Mouse (Mus musculus) embryonic facial prominence, embryonic 10.5 days (tissue): ENCODE results near the gene Atp1a1. TPM values are rescaled to one million over a fixed set of nuclear protein-coding genes. Genes with fewer than 3 reads are reported as not detected.
A peak's percentile ranks its signal among the peaks of the same experiment; 100 is the strongest.

Source experiments
- DNase-seq: peaks from one replicate; pipeline ENCODE4 v3.0.0-alpha.2; 2017; ENCODE audit warnings: low spot score
- H3K27ac ChIP-seq: fragments of 300-500 bp; sonication (generic); replicated peaks from 2 replicates; pipeline ENCODE4 v1.5.1; 2016; ENCODE audit warnings: mild to moderate bottlenecking
- H3K27me3 ChIP-seq: fragments of 300-500 bp; sonication (generic); replicated peaks from 2 replicates; pipeline ENCODE4 v1.6.1; 2016; ENCODE audit warnings: low read depth, mild to moderate bottlenecking; ENCODE audit not compliant: poor library complexity, severe bottlenecking
- H3K36me3 ChIP-seq: fragments of 300-500 bp; sonication (generic); replicated peaks from 2 replicates; pipeline ENCODE4 v1.6.1; 2016; ENCODE audit warnings: mild to moderate bottlenecking, moderate library complexity
- H3K4me1 ChIP-seq: fragments of 300-500 bp; sonication (generic); 2 replicates; pipeline ENCODE4 v1.6.1; 2016
- H3K4me3 ChIP-seq: fragments of 300-500 bp; sonication (generic); 2 replicates; pipeline ENCODE4 v1.5.1; 2016; ENCODE audit warnings: mild to moderate bottlenecking, moderate library complexity
- H3K9me3 ChIP-seq: fragments of 300-500 bp; sonication (generic); 2 replicates; pipeline ENCODE4 v1.6.1; 2016; ENCODE audit warnings: mild to moderate bottlenecking
- WGBS: fragments of 180-500 bp; shearing (Covaris S2); methylation state at CpG from one replicate; pipeline ENCODE4 v1.1.7; 2016; 5-methylcytosine and 5-hydroxymethylcytosine counted together
- polyA plus RNA-seq: library from polyadenylated mRNA; unstranded; fragments of >200 nt; fragmentation: Nextera tagmentation; extraction: Ambion mirVana; gene quantifications from 2 replicates; pipeline ENCODE4 v1.2.1, GENCODE M21; 2016

Gene Atp1a1
- polyA plus RNA-seq, 1 experiment from 2014 or later, result 38.4 TPM

DNA sequence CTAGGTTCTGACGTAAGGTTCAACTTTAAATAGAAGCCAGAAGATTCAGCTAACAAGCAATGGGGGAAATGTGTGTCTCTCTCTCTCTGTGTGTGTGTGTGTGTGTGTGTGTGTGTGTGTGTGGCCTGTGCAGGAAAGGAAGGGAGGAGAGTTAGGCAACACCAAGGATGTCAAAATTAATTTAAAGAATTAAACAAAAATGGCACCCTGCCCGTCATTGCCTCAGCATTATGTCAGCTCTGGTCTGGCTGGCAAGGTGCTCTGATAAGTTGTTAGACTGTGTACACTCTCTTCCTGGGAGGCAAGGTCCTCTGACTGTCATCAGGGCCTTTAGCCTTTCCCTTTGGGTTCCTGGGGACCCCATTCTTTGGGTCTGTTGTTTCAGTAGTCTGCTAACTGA lies 47.8 kb downstream of the Atp1a1 start:
- peaks cover 24% of the 10 kb centered on the region for H3K4me1 ChIP-seq
- no peaks in the 10 kb centered on the region for H3K27me3 ChIP-seq
- no peaks in the 10 kb centered on the region for H3K36me3 ChIP-seq
- no peak overlapping the region for H3K27ac ChIP-seq
- WGBS, result 88% methylated on average over 2 of the region's 2 CpGs
- H3K4me3 ChIP-seq, result no peak overlapping the region
- no peaks in the 10 kb centered on the region for H3K9me3 ChIP-seq
- DNase-seq, result no peak

DNA sequence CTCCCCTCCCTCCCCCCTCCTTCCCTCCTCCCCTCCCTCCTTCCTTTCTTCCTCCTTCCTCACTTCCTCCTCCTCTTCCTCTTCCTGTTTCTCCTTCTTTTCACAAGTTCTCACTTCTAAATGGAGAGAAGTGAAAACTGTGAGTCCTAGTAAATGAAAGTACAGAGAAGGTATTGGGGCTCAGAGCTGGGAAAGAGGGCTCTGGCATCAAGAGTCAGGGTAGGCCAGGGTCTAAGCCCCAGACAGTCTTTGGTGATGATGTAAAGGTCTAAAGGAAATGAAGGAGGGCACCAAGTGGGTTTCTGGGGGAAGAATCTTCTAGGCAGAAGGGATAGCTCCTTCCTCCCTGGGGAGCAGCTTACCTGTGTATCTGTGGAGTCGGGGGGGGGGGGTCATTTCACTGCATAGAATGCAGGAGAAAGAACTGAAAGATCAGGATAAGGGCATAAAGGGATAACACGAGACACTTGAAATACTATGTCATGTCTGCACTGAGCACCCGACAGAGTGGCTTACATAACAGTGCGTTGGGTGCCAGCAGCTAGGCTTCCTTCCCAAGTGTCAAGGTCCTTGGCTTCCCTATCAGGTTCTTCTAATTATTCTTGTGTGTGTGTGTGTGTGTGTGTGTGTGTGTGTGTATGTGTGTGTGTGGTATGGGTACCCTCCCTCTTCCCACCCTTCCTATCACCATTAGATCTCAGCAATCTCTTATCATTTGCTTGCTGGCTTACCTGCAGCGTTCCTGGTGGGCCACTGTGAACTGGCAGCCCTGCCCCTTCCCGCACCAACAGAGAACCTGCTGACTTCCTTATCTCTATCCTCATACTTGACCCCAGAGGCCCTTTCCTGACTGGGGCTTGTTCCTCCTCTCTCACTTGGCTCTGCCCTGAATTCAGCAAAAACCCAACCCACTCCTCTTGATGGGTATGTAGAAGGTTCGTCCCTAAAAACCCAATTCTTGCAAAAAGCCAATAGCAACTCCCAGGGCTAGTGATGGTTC lies 51.6 kb downstream of the Atp1a1 start:
- no peaks in the 10 kb centered on the region; the same call in 1 of the 2 replicates for H3K27me3 ChIP-seq
- no peak overlapping the region for H3K4me3 ChIP-seq
- no peak for DNase-seq
- H3K4me1 ChIP-seq, result peaks cover 28% of the 10 kb centered on the region
- H3K9me3 ChIP-seq, result no peaks in the 10 kb centered on the region
- H3K36me3 ChIP-seq, result no peaks in the 10 kb centered on the region
- WGBS, result 82% methylated on average over 7 of the region's 7 CpGs
- no peak overlapping the region for H3K27ac ChIP-seq

DNA sequence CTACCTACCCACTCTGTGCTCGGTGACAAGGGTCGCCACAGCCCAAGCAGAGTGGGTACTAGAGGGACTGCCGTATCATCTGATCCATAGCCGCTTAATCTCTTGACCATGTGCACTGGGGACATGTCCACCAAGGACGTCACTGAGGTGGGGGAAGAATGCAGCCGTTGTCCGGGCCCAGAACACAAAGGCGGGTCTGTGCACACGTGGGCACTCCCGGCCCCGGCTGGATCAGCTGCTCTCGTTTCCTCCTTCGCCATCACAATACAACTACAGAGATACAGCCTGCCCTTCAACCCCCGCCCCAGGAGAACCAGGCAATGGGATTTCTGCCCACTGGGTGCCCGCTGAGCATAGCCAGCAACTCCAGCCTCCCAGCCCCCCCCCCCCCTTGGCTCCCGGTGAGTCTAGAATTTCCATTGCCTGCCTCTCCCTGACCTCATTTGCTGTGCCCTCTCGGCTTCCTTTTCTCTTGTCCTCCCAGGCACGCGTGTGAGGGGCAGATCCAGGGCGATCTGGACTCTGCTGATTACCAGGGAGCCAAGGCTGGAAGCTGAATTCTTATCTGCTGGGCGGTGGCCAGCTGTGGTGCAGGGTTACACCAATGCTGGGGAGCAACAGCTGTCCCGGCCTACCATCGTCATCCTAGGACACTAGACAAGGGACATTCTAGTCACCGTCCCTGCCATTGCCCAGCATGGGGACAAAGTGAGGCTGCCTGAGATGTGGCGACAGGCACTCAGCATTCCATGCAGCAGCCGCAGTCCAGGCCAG lies 52.8 kb downstream of the Atp1a1 start:
- WGBS, result 53% methylated on average over 26 of the region's 26 CpGs
- peak; percentile 58 for DNase-seq
- Histone ChIP-seq H3K4me3 (peak overlapping the region; percentile 33), H3K9me3 (no peaks in the 10 kb centered on the region), H3K27me3 (no peaks in the 10 kb centered on the region; the same call in 1 of the 2 replicates), H3K4me1 (peaks cover 28% of the 10 kb centered on the region), H3K27ac (peak overlapping the region; percentile 80), H3K36me3 (no peaks in the 10 kb centered on the region)

DNA sequence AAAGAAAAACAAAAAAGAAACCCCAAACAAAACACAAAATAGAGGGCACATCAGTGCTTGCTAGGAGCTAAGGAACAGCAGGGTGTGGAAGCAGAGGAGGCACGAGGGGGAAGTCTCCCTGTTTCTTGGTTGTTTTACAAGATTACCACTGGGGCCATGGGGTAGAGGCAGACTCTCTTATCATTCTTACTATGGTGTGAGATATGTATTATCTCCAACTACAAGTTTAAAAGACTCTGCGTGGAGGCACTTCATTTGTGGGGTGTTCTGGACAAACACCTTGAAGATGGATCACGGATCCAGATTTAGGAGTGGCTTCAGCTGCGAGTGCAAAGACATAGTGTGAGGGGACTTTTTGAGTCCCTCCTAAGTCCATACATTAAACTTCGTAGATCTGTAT lies 54.7 kb downstream of the Atp1a1 start:
- Histone ChIP-seq H3K27me3 (no peaks in the 10 kb centered on the region; the same call in 1 of the 2 replicates), H3K36me3 (no peaks in the 10 kb centered on the region), H3K27ac (no peak overlapping the region), H3K4me3 (no peak overlapping the region), H3K4me1 (peaks cover 28% of the 10 kb centered on the region), H3K9me3 (no peaks in the 10 kb centered on the region)
- 89% methylated on average over 5 of the region's 5 CpGs for WGBS
- no peak for DNase-seq

DNA sequence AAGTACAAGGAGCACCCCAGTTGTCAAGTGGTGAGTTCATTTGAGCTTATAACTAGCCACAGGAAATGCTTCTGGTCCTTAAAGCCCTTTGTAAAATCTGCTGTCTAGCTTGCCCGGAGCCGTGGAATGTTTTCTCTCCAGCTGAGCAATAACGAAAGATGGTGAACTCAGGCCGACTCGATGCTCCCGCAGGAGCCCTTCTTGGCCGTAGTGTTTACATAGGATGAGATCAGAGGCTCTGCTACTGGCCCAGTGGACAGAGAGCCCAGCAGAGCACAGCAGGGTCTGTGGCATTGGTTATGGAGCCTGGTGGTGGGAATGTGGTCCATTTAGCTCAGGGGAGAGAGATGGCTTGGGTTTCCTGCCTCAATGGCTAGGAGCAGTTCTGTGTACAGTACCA lies 60.4 kb downstream of the Atp1a1 start:
- DNase-seq, result no peak
- Histone ChIP-seq H3K36me3 (no peaks in the 10 kb centered on the region), H3K4me1 (peaks cover 13% of the 10 kb centered on the region), H3K27me3 (no peaks in the 10 kb centered on the region), H3K9me3 (no peaks in the 10 kb centered on the region), H3K27ac (no peak overlapping the region; the same call in 1 of the 2 replicates), H3K4me3 (no peak overlapping the region)
- WGBS, result 40% methylated on average over 7 of the region's 7 CpGs

DNA sequence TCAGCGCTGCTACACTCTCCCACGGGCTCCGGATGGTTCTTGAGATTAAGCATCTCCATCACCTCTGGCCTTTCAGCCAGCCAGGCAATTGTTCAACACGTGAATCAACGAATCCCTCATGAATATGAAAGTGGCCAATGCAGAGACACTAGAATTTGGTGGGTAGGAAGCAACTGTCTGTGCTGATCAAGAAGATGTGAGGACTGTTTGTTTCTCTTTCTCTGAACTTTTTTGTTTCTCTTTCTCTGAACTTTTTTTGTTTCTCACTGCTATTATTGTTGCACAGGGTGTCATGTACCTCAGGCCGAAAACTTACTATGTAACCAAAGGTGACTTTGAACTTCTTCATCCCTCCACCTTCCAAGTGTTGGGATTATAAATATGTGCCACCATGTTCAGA lies 62.9 kb downstream of the Atp1a1 start:
- no peaks in the 10 kb centered on the region for H3K27me3 ChIP-seq
- DNase-seq, result no peak
- H3K9me3 ChIP-seq, result no peaks in the 10 kb centered on the region
- no peak overlapping the region for H3K27ac ChIP-seq
- peaks cover 13% of the 10 kb centered on the region for H3K4me1 ChIP-seq
- 73% methylated on average over 6 of the region's 6 CpGs for WGBS
- no peaks in the 10 kb centered on the region for H3K36me3 ChIP-seq
- H3K4me3 ChIP-seq, result no peak overlapping the region

DNA sequence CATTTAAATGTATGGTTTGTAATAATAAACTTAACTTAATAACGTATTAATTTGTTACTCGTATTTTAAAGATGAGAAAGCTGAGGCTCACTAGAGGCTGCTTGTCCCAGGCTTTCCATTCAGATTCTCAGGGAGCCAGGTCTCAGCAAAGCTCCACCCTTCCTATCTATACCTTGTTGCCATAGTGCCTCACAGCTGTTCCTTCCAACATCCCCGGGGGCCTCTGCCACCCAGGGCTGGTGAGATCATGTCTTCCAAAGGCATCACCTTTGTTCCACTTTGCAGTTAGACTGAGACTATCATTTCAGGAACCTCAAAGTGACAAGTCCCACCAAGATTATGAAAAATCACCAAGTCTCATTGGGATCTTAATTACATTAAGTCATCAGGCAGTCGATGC lies 63.9 kb downstream of the Atp1a1 start:
- 79% methylated on average over 4 of the region's 4 CpGs for WGBS
- DNase-seq, result no peak
- H3K27me3 ChIP-seq, result no peaks in the 10 kb centered on the region
- peaks cover 13% of the 10 kb centered on the region for H3K4me1 ChIP-seq
- no peaks in the 10 kb centered on the region for H3K36me3 ChIP-seq
- no peak overlapping the region for H3K27ac ChIP-seq
- no peak overlapping the region for H3K4me3 ChIP-seq
- no peaks in the 10 kb centered on the region for H3K9me3 ChIP-seq

DNA sequence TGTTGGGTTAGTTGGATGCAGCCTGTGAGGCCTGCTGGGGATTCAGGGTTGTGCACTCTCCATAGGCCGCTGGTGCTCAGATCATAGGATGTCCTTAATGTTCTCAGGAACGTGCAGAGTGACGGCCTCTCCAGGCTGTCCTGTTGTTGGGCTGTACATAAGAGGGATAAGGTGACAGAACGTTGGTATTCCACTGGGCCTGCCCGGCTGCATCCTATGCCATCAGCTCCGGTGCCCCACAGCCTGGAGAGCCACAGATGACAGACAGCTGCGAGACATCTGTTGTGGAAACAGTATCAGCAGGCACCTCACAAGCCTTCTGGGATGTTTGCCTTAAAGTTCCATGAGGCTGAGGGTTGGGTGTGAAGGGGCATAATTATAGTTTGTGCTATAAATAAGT lies 68.2 kb downstream of the Atp1a1 start:
- H3K27ac ChIP-seq, result no peak overlapping the region
- DNase-seq, result no peak
- H3K9me3 ChIP-seq, result no peaks in the 10 kb centered on the region
- no peaks in the 10 kb centered on the region for H3K36me3 ChIP-seq
- H3K4me1 ChIP-seq, result peaks cover 10% of the 10 kb centered on the region
- 85% methylated on average over 7 of the region's 7 CpGs for WGBS
- H3K27me3 ChIP-seq, result no peaks in the 10 kb centered on the region
- no peak overlapping the region for H3K4me3 ChIP-seq

DNA sequence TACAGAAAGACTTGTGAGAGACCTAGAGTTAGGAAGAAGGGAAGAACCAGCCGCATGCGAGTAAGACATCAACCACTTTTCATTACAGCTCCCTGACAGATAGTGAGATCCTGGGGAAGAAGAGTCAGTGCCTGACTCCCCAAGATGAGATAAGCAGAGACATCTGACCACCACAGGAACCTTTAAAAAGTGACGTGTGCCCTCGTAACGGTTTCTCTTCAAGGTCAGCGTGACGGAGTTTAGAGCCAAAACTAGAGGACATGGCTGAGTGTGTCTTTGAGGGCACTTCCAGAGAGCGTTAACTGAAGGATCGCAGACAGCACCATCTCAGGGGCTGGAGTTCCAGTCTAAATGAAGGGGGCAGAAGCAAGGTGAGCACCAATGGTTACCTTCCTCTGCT lies 70.2 kb downstream of the Atp1a1 start:
- no peak for DNase-seq
- H3K27me3 ChIP-seq, result no peaks in the 10 kb centered on the region
- WGBS, result 93% methylated on average over 9 of the region's 9 CpGs
- no peaks in the 10 kb centered on the region for H3K9me3 ChIP-seq
- H3K4me3 ChIP-seq, result no peak overlapping the region
- H3K4me1 ChIP-seq, result peaks cover 27% of the 10 kb centered on the region
- no peaks in the 10 kb centered on the region for H3K36me3 ChIP-seq
- no peak overlapping the region for H3K27ac ChIP-seq

DNA sequence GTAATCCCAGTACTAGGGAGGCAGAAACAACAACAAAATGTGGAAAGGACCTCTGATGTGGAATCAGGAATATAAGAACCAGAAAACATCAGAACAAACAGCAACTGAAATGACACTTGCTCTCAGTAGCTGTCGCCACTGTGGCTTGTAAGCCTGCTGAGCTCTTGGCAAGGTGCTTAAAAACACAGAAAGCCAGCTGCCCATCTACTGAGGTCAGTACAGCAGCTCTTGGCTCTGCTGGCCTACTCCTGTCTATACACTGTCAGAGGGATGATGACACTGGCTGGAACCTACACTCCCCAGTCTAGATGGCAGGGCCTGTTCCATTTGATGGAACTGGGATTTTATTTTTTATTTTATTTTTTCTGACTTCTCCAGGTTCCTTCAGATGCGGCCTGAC lies 71.1 kb downstream of the Atp1a1 start:
- Histone ChIP-seq H3K9me3 (no peaks in the 10 kb centered on the region), H3K27ac (no peak overlapping the region), H3K36me3 (no peaks in the 10 kb centered on the region), H3K4me3 (no peak overlapping the region), H3K27me3 (0 out of 2 replicates have a peak, but pooled peaks cover under 1% of the 10 kb centered on the region), H3K4me1 (peaks cover 36% of the 10 kb centered on the region)
- no peak for DNase-seq
- WGBS, result 88% methylated on average over 2 of the region's 2 CpGs

DNA sequence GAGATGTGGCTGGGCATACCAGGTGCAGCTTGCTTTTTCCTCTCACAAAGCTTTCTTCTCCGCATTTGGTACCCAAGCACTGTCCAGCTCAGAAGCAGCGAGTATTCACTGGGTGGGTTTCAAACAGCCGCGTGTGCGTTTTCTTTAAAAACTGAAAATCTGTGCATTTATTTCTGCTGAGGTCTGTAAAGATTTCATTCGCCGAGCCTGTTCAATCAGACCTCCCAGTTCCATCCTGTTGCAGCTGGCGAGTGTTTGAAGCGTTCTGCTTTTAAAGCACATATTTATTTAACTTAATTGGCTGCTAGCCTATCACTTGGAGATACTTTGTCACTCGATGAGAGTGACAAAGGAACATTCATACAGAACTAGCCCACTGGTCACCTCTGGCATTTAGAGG lies 73.6 kb downstream of the Atp1a1 start:
- DNase-seq, result no peak
- WGBS, result 74% methylated on average over 10 of the region's 10 CpGs
- Histone ChIP-seq H3K4me1 (peaks cover 41% of the 10 kb centered on the region), H3K27me3 (0 out of 2 replicates have a peak, but pooled peaks cover 3% of the 10 kb centered on the region), H3K9me3 (no peaks in the 10 kb centered on the region), H3K27ac (no peak overlapping the region), H3K36me3 (no peaks in the 10 kb centered on the region), H3K4me3 (no peak overlapping the region)

DNA sequence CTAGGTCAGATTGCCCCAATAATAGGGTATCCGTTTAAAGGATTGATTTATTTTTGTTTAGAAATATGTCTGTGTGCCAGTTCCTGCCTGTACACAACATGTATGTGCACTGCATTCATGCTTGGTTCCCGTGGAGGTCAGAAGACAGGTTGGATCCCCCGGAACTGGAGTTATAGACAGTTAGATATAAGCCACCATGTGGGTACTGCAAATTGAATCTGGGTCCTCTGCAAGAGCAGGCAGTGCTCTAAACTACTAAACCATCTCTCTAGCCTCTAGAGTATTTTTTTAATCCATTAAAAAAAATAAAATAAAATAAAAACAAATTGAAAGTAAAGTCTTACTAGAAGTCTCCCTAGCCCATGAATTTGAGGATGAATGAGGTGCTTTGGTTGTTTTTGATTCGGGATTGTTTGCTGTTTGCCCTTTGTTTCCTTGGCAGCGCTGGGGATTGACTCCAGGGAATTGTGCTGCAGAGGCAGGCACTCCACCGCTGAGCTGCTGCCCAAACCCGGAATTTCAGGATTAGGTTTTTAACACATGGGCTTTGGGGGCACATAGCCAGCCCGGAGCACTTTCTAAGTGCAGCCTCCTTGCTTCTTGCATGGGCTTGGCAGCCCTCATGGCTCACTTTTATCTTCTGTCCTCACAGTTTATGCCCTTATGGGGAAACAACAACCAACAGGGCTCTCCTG lies 75.4 kb downstream of the Atp1a1 start:
- DNase-seq, result peak; percentile 35
- Histone ChIP-seq H3K27ac (peak overlapping the region; percentile 19; the same call in 1 of the 2 replicates), H3K36me3 (no peaks in the 10 kb centered on the region), H3K4me1 (peaks cover 41% of the 10 kb centered on the region), H3K27me3 (0 out of 2 replicates have a peak, but pooled peaks cover 3% of the 10 kb centered on the region), H3K4me3 (no peak overlapping the region), H3K9me3 (no peaks in the 10 kb centered on the region)
- WGBS, result 29% methylated on average over 8 of the region's 8 CpGs
